Mouse (Mus musculus): ENCODE results near the gene Ehd4.

Ehd4 gene

GRCm38 (mm10) chr2:120069466-120069990 lies 84.9 kb downstream of the Ehd4 start:
- DNase-seq (ENCODE audit: low spot score), result no peak

- no peak for DNase-seq (ENCODE audit: low spot score)
Observed at GRCm38 (mm10) chr2:120068555-120069465, 85.6 kb downstream of the Ehd4 start.

GRCm38 (mm10) chr2:120066224-120066623 lies 88.2 kb downstream of the Ehd4 start:
- DNase-seq (ENCODE audit: low spot score), result no peak

DNA sequence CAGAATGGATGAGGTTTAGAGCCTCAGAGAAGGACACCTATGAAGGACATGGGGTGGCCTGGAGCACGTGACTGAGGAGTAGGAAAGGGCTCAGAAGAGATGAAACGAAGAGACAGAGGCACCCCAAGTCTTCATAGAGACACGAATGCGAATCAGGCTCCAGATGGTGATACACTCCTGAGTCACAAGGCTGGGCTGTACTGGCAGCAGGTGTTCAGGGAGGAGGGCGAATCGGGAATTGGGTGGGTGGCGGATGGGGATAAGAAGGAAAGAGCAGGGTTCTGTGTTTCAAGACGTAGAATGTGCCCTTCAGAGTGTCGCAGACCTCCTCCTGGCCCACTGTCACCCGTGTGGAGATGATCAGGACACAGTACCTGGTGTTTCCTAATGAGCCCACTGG lies 89.2 kb downstream of the Ehd4 start:
- no peak for DNase-seq (ENCODE audit: low spot score)

- DNase-seq (ENCODE audit: low spot score), result no peak
Observed at GRCm38 (mm10) chr2:120064639-120065038, 89.8 kb downstream of the Ehd4 start.

DNA sequence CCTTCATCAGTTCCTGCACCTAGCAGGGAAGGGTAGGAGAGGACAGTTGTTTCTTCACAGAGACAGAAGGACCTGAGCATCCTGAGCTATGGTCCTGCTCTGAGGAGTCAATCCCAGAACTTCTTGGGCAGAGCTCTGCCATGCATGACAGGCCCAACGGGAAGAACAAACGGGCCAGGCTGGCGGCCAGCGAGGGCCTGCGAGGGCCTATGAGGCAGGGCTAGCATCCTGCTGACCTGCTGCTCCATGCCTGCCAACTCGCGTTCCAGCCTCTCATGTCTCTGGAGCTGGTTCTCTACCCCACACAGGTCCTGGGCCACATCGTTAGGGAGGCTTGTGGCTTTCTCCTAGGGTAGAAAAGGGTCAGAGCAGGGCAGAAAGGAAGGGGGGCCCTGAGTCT lies 92.2 kb downstream of the Ehd4 start:
- DNase-seq (ENCODE audit: low spot score), result no peak

DNA sequence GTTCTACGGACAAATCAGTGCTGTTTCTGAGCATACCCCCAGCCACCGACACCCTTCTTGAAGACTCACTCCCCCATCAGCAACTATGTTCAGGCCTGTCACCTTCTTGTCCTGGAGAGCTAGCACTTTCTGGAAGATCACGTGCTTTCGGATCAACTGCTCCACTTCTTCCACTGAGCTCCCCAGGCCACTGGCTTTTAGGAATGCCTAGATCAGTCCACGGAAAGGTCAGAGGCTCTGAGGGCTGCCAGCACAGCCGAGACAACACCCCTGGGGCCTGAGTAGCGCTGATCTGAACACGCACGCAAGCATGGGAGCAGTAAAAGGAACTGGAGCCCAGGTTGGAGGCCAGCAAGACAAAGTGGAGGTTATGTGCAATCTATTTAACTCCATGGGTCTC lies 93.8 kb downstream of the Ehd4 start:
- no peak for DNase-seq (ENCODE audit: low spot score)

GRCm38 (mm10) chr2:120060190-120060589 lies 94.2 kb downstream of the Ehd4 start:
- no peak for DNase-seq (ENCODE audit: low spot score)

GRCm38 (mm10) chr2:120059466-120059865 lies 94.9 kb downstream of the Ehd4 start:
- DNase-seq (ENCODE audit: low spot score), result no peak

DNA sequence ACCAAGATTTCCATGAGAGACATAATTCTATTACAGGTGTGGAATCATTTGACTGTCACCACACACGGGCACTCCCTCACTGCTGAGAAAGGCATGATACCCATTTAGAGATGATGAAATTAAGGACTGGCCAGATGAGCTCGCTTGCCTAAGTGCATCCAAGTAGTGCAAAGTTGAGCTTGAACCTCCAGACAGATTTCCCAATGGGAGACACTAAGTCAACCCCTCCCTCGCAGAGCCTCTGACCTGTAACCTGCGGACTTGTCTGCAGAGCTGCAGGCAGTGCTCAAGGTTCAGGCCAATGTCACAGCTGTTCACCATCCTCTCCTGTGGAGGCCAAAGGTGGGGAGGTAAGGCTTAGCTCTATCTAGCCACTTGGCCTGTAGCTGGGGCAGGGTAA lies 95.6 kb downstream of the Ehd4 start:
- DNase-seq (ENCODE audit: low spot score), result no peak

GRCm38 (mm10) chr2:120055923-120056322 lies 98.5 kb downstream of the Ehd4 start:
- no peak for DNase-seq (ENCODE audit: low spot score)

DNA sequence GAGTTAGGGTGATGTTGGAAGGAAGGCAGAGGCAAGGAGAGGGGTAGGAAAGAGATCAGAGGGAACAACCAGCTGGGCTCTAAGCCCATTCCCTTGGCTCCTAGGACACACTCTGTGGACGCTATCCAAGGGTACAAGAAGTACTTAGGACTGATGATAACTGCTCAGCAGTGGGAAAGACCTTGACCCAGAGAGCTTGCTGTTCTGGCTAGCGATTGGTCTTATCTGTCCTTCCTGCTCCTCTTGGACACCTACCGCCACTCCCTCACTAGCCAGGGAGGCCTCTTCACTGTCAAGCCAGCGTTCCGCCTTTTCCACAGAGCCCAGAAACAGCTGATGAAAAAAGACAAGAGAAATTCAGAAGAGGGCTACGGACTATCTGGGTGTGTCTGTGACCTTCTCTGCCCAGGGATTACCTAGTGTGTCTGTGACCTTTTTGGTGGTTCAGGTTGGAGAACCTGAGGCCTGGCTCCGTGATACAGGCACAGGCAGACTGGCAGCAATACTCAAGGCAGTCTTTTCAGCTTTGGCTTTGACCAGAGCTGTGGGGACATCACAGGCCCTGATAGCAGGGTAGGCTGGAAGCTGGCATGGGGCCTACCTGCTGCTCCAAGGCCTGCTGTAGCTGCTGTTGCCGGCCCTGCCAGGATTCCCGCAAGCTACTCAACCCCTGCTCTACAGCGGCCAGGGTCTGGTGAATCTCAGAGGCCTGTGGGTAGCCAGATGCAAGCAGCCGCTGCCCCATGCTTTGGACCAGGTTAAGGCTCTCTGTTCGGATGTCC lies 99.4 kb downstream of the Ehd4 start:
- no peak for DNase-seq (ENCODE audit: low spot score)

DNA sequence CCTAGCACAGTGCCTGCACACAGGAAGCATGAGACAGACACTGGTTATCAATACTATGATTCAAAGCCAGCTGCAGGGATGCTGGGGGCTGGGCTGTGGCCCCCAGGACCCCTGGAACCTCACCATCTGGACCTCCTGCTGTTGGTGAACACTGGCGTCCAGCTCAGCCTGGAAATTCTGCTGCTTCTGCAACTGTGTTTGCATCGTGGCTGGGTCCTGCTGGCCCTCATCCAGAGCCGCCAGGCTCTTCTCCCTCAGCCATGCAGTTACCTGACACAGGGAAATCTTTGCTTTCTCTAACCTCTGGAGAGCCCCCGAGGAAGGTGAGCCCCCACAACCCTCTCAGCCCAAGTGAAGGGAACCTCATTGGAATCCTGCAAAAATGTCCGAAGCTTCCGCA lies 103.0 kb downstream of the Ehd4 start:
- DNase-seq (ENCODE audit: low spot score), result no peak

GRCm38 (mm10) chr2:120049632-120050274 lies 104.7 kb downstream of the Ehd4 start:
- DNase-seq (ENCODE audit: low spot score), result no peak

DNA sequence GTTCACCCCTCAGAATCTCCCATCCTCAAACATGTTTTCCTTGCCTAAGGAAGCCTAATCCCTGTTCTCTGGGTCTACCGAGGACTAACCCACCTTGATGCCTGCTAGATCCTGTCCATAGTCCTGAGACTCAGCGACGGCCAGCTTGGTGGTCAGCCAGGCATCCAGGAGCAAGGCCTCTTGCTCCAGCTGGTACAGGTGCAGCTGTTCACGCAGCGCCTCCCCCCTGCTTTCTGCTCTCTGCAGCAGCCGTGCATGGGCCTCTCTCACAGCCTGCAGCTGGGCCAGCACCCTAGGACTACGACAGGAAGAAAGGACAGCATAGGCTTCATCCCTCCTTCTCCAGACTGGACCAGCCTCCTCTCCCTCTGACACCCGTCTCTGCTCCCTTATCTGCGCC lies 106.2 kb downstream of the Ehd4 start:
- DNase-seq (ENCODE audit: low spot score), result no peak

GRCm38 (mm10) chr2:120046486-120047310 lies 107.7 kb downstream of the Ehd4 start:
- no peak for DNase-seq (ENCODE audit: low spot score)

GRCm38 (mm10) chr2:120044676-120045075 lies 109.7 kb downstream of the Ehd4 start:
- no peak for DNase-seq (ENCODE audit: low spot score)

DNA sequence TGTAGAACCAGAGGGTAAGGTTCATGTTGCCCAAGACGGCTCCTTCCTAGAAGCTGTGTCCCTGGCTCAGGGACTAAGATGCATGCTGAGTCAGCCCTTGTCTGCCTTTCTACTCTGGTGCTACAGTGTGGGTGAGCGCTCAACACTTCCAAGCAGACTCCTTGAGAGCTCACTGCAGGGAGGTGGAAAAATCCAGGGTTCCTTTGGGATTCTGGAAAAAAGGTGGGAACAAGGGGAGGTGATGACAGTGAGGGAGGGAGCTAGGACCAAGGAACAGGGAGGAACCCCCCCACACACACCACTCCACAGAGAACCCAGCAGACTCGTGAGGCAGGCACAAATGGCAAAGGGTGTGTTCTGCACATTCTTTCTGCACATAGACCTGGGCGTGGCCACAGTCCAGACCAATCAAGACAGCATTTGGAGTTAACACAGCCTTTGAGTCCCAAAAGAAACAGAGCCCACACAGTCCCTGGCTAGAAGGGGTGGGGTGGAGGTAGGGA lies 110.3 kb downstream of the Ehd4 start:
- DNase-seq (ENCODE audit: low spot score), result no peak

DNA sequence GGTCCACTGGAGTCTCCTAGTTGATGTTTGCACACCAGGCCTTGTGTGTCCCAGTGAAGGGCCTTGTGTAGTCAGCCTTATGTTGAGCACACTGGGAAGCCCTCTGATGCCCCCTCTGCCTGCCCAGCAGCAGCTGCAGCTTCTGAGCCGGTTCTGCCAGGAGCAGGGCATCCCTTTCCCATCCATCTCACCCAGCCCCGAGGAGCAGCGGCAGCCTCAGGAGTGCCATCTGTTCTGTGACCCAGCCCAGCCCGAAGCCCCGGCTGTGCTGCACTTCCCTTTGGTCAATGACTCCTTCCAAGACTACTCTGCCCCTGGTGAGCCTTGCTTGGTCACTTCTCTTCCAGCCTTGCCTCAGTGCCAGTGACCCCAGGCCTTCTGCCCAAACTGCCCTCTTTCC lies 113.4 kb downstream of the Ehd4 start:
- DNase-seq (ENCODE audit: low spot score), result no peak

Data from urinary bladder, postnatal 10 days (tissue).